1 mouse cellular context compared by ENCODE assay signal in the genomic region with DNA sequence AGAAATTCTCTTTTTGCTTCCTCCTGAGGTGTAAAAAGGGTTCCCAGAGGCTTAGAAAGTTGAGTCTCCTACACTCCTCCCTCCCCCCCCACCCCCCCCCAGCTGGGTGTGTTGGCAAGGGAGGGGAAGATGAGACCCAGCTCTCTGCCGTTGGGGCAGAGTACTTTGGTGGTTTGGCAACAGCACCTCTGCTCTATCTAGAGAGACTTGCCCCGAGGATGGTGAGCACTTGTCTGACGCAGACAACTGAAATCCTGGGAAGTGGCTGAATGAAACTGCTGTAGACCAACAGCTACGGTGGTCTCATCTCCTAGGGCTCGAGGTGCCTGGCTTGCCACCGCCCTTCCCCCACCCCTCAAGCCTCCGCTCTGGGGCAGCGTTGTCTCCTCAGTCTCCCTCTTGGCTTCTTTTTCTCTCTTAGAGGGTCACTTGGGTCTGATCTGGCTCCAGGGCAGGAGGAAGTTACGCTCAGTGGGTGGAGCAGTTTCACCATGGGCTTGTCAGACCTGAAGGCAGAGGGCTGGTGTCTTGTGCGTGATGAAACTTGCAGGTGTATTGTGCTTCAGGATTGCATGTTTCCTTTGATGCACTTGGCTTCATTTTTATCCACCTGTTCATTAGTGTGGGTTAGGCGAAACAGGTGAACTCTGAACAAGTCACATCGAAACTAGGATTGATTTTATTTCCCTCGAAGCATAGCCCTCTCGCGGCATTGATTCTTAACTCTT.
TF ChIP-seq lines count a peak whose summit lies in the region.

No protein-coding gene starts in this region.

TF ChIP-seq in MEL, 35 proteins besides CTCF, POLR2A, EP300 and RAD21:
- TF ChIP-seq ZMIZ1 (IDR thresholded peaks at IDR 0.05; ENCODE audit: low read depth, low read length) = no peak
- TF ChIP-seq SMC3 (IDR thresholded peaks at IDR 0.05; ENCODE audit: low read depth, low read length) = no peak
- no peak for TF ChIP-seq BHLHE40 (IDR thresholded peaks at IDR 0.05; ENCODE audit: borderline replicate concordance, low read depth, low read length)
- TF ChIP-seq ZKSCAN1 (IDR thresholded peaks at IDR 0.05; ENCODE audit: low read depth, low read length) = no peak
- no peak for TF ChIP-seq NRF1 (IDR thresholded peaks at IDR 0.05; ENCODE audit: insufficient read depth, low read depth, low read length, poor library complexity, severe bottlenecking)
- TF ChIP-seq HCFC1 (IDR thresholded peaks at IDR 0.05; ENCODE audit: low read depth, low read length) = no peak
- TF ChIP-seq MYB (IDR thresholded peaks at IDR 0.05; ENCODE audit: low read depth, low read length) = no peak
- no peak for TF ChIP-seq JUND (IDR thresholded peaks at IDR 0.05; ENCODE audit: low read depth, low read length)
- no peak for TF ChIP-seq NELFE (IDR thresholded peaks at IDR 0.05; ENCODE audit: low read depth, low read length)
- no peak for TF ChIP-seq MAZ (IDR thresholded peaks at IDR 0.05; ENCODE audit: low read depth, low read length)
- no peak for TF ChIP-seq POLR2AphosphoS2 (IDR thresholded peaks at IDR 0.05; ENCODE audit: low read length)
- TF ChIP-seq CHD1 (IDR thresholded peaks at IDR 0.05; ENCODE audit: low read depth, low read length) = no peak
- TF ChIP-seq KAT2A (conservative IDR thresholded peaks at IDR 0.05; ENCODE audit: low read depth, low read length) = no peak
- TF ChIP-seq ZC3H11A (IDR thresholded peaks at IDR 0.05; ENCODE audit: low read depth, low read length) = no peak
- TF ChIP-seq ELF1 (IDR thresholded peaks at IDR 0.05; ENCODE audit: low read depth, low read length) = no peak
